Mouse (Mus musculus) limb, embryonic 15.5 days (tissue): Measurements from ENCODE around the gene Nfatc2. TPM values are rescaled to one million over a fixed set of nuclear protein-coding genes. Genes with fewer than 3 reads are reported as not detected.

Experiments
- microRNA-seq: library from miRNA; unstranded; fragments of <30 nt; microRNA quantifications from one replicate; pipeline ENCODE4, GENCODE M21; 2016
- polyA plus RNA-seq: library from polyadenylated mRNA; unstranded; fragments of >200 nt; fragmentation: Nextera tagmentation; extraction: Ambion mirVana; gene quantifications from 2 replicates; pipeline ENCODE4 v1.2.1, GENCODE M21; 2015

The Nfatc2 gene
- polyA plus RNA-seq, 1 experiment from 2014 or later: 6.2 TPM

Small RNA genes within 50 kb of the gene (microRNA-seq; reads per million reads assigned to microRNA genes)
- not detected for gene Mir7004

Other genes with a start within 250 kb of the Nfatc2 start
- 24.6 and 31.6 TPM in 2 replicates for gene Atp9a, start 140.8 kb upstream of the Nfatc2 start, polyA plus RNA-seq
- gene Sall4, start 166.3 kb upstream of the Nfatc2 start, polyA plus RNA-seq: 0.38 and 0.45 TPM in 2 replicates